Mouse (Mus musculus): ENCODE results near the gene Map3k11. TPM values are rescaled to one million over a fixed set of nuclear protein-coding genes. Genes with fewer than 3 reads are reported as not detected.

Gene Map3k11
- polyA plus RNA-seq, 1 experiment from 2014 or later: 12.5 TPM

- H3K36me3 ChIP-seq (replicated peaks): no peaks in the 10 kb centered on the region
- peak overlapping the region; percentile 33 for H3K4me3 ChIP-seq
- H3K27me3 ChIP-seq (replicated peaks): peaks cover 28% of the 10 kb centered on the region
- peak; percentile 65 for ATAC-seq (replicated peaks)
- H3K4me2 ChIP-seq: peak overlapping the region; percentile 52
- H3K4me1 ChIP-seq: peaks cover 17% of the 10 kb centered on the region
- WGBS: 5% methylated on average over 62 of the region's 62 CpGs
- H3K27ac ChIP-seq: no peak overlapping the region
- H3K9me3 ChIP-seq: no peaks in the 10 kb centered on the region
- H3K9ac ChIP-seq: peak overlapping the region; percentile 39; the same call in 1 of the 2 replicates
These were observed 34.4 kb upstream of the Map3k11 start for GRCm38 (mm10) chr19:5653969-5654719.

GRCm38 (mm10) chr19:5654720-5655298, 33.7 kb upstream of the Map3k11 start:
- H3K9ac ChIP-seq: peak overlapping the region; percentile 39; the same call in 1 of the 2 replicates
- H3K4me1 ChIP-seq: peaks cover 16% of the 10 kb centered on the region
- peaks cover 28% of the 10 kb centered on the region for H3K27me3 ChIP-seq (replicated peaks)
- no peaks in the 10 kb centered on the region for H3K36me3 ChIP-seq (replicated peaks)
- H3K4me3 ChIP-seq: peak overlapping the region; percentile 33
- no peaks in the 10 kb centered on the region for H3K9me3 ChIP-seq
- peak overlapping the region; percentile 52 for H3K4me2 ChIP-seq
- WGBS: 12% methylated on average over 43 of the region's 43 CpGs
- H3K27ac ChIP-seq: no peak overlapping the region
- peak; percentile 42 for ATAC-seq (replicated peaks)

- 83% methylated on average over 15 of the region's 16 CpGs for WGBS
- H3K27ac ChIP-seq: no peak overlapping the region
- no peak overlapping the region for H3K4me3 ChIP-seq
- no peak overlapping the region for H3K9ac ChIP-seq
- H3K27me3 ChIP-seq (replicated peaks): peaks cover 4% of the 10 kb centered on the region; the same call in 1 of the 2 replicates
- H3K36me3 ChIP-seq (replicated peaks): peaks cover 17% of the 10 kb centered on the region
- H3K9me3 ChIP-seq: no peaks in the 10 kb centered on the region
- no peak overlapping the region for H3K4me2 ChIP-seq
- H3K4me1 ChIP-seq: peaks cover 14% of the 10 kb centered on the region
- no peak for ATAC-seq (replicated peaks)
These were observed 27.4 kb upstream of the Map3k11 start for GRCm38 (mm10) chr19:5660942-5661751.

GRCm38 (mm10) chr19:5662310-5662709, 26.2 kb upstream of the Map3k11 start:
- Histone ChIP-seq H3K36me3 (replicated peaks) (peaks cover 25% of the 10 kb centered on the region), H3K27ac (no peak overlapping the region), H3K4me2 (peak overlapping the region; percentile 49), H3K9ac (no peak overlapping the region), H3K27me3 (replicated peaks) (no peaks in the 10 kb centered on the region), H3K9me3 (no peaks in the 10 kb centered on the region), H3K4me1 (peaks cover 14% of the 10 kb centered on the region), H3K4me3 (no peak overlapping the region)
- no peak for ATAC-seq (replicated peaks)
- WGBS: 79% methylated on average over 8 of the region's 8 CpGs

- Histone ChIP-seq H3K4me1 (peaks cover 14% of the 10 kb centered on the region), H3K27me3 (replicated peaks) (no peaks in the 10 kb centered on the region), H3K9ac (peak within 1 kb of the TSS; percentile 33; the same call in 1 of the 2 replicates), H3K4me3 (peak within 1 kb of the TSS; percentile 36), H3K27ac (peak within 1 kb of the TSS; percentile 57), H3K9me3 (no peaks in the 10 kb centered on the region), H3K4me2 (peak within 1 kb of the TSS; percentile 49), H3K36me3 (replicated peaks) (peaks cover 27% of the 10 kb centered on the region)
- 2% methylated on average over 32 of the region's 32 CpGs for WGBS
- ATAC-seq (replicated peaks): peak; percentile 82
These were observed 25.3 kb upstream of the Map3k11 start, which contains the start of gene Sipa1 for GRCm38 (mm10) chr19:5662981-5663913. TSS of gene Sipa1 (minus strand) at chr19:5663707.

- H3K9me3 ChIP-seq: no peaks in the 10 kb centered on the region
- no peaks in the 10 kb centered on the region for H3K27me3 ChIP-seq (replicated peaks)
- peaks cover 27% of the 10 kb centered on the region for H3K36me3 ChIP-seq (replicated peaks)
- no peak overlapping the region for H3K9ac ChIP-seq
- H3K27ac ChIP-seq: no peak overlapping the region
- peaks cover 14% of the 10 kb centered on the region for H3K4me1 ChIP-seq
- H3K4me3 ChIP-seq: no peak overlapping the region
- 94% methylated on average over 10 of the region's 10 CpGs for WGBS
- H3K4me2 ChIP-seq: no peak overlapping the region
- ATAC-seq (replicated peaks): no peak
These were observed 23.8 kb upstream of the Map3k11 start for GRCm38 (mm10) chr19:5664669-5665257.

GRCm38 (mm10) chr19:5665465-5665864, 23.1 kb upstream of the Map3k11 start:
- 93% methylated on average over 15 of the region's 15 CpGs for WGBS
- H3K4me2 ChIP-seq: no peak overlapping the region
- no peaks in the 10 kb centered on the region for H3K27me3 ChIP-seq (replicated peaks)
- no peak overlapping the region for H3K9ac ChIP-seq
- no peak overlapping the region for H3K4me3 ChIP-seq
- peaks cover 14% of the 10 kb centered on the region for H3K4me1 ChIP-seq
- no peak for ATAC-seq (replicated peaks)
- peaks cover 30% of the 10 kb centered on the region for H3K36me3 ChIP-seq (replicated peaks)
- H3K9me3 ChIP-seq: no peaks in the 10 kb centered on the region
- no peak overlapping the region for H3K27ac ChIP-seq

GRCm38 (mm10) chr19:5666386-5666785, 22.2 kb upstream of the Map3k11 start:
- H3K27me3 ChIP-seq (replicated peaks): no peaks in the 10 kb centered on the region
- no peak overlapping the region for H3K9ac ChIP-seq
- no peak for ATAC-seq (replicated peaks)
- 95% methylated on average over 18 of the region's 18 CpGs for WGBS
- H3K4me3 ChIP-seq: no peak overlapping the region
- no peaks in the 10 kb centered on the region for H3K9me3 ChIP-seq
- no peak overlapping the region for H3K4me2 ChIP-seq
- peaks cover 35% of the 10 kb centered on the region for H3K36me3 ChIP-seq (replicated peaks)
- H3K27ac ChIP-seq: no peak overlapping the region
- peaks cover 14% of the 10 kb centered on the region for H3K4me1 ChIP-seq

- H3K27ac ChIP-seq: no peak overlapping the region
- peaks cover 8% of the 10 kb centered on the region for H3K4me1 ChIP-seq
- peaks cover 54% of the 10 kb centered on the region for H3K36me3 ChIP-seq (replicated peaks)
- H3K4me3 ChIP-seq: no peak overlapping the region
- WGBS: 90% methylated on average over 4 of the region's 4 CpGs
- no peak overlapping the region for H3K9ac ChIP-seq
- H3K4me2 ChIP-seq: no peak overlapping the region
- ATAC-seq (replicated peaks): no peak
- H3K27me3 ChIP-seq (replicated peaks): no peaks in the 10 kb centered on the region
- no peaks in the 10 kb centered on the region for H3K9me3 ChIP-seq
These were observed 20.2 kb upstream of the Map3k11 start for GRCm38 (mm10) chr19:5668372-5668771.

- WGBS: 91% methylated on average over 4 of the region's 4 CpGs
- no peak for ATAC-seq (replicated peaks)
- Histone ChIP-seq H3K9ac (no peak overlapping the region), H3K36me3 (replicated peaks) (peaks cover 88% of the 10 kb centered on the region), H3K27me3 (replicated peaks) (no peaks in the 10 kb centered on the region), H3K9me3 (no peaks in the 10 kb centered on the region), H3K27ac (no peak overlapping the region), H3K4me3 (no peak overlapping the region), H3K4me2 (no peak overlapping the region), H3K4me1 (no peaks in the 10 kb centered on the region)
These were observed 8.1 kb upstream of the Map3k11 start for GRCm38 (mm10) chr19:5680432-5680831.

GRCm38 (mm10) chr19:5684236-5684635, 4.3 kb upstream of the Map3k11 start:
- Histone ChIP-seq H3K36me3 (replicated peaks) (peaks cover 69% of the 10 kb centered on the region), H3K9me3 (no peaks in the 10 kb centered on the region), H3K4me2 (no peak overlapping the region), H3K27ac (no peak overlapping the region), H3K27me3 (replicated peaks) (no peaks in the 10 kb centered on the region), H3K4me1 (peaks cover 13% of the 10 kb centered on the region), H3K4me3 (no peak overlapping the region), H3K9ac (no peak overlapping the region)
- ATAC-seq (replicated peaks): no peak
- 96% methylated on average over 12 of the region's 12 CpGs for WGBS
